Mouse (Mus musculus): Measurements from ENCODE around the gene Gm9964. TPM values are rescaled to one million over a fixed set of nuclear protein-coding genes. Genes with fewer than 3 reads are reported as not detected.
A peak's percentile ranks its signal among the peaks of the same experiment; 100 is the strongest.
"Not testable (repeated sequence)": the region's sequence is repeated elsewhere in the genome, so short reads cannot be mapped to it uniquely, and the experiment has no call there.

Gene Gm9964
- total RNA-seq, 1 experiment from 2014 or later: not detected

DNA sequence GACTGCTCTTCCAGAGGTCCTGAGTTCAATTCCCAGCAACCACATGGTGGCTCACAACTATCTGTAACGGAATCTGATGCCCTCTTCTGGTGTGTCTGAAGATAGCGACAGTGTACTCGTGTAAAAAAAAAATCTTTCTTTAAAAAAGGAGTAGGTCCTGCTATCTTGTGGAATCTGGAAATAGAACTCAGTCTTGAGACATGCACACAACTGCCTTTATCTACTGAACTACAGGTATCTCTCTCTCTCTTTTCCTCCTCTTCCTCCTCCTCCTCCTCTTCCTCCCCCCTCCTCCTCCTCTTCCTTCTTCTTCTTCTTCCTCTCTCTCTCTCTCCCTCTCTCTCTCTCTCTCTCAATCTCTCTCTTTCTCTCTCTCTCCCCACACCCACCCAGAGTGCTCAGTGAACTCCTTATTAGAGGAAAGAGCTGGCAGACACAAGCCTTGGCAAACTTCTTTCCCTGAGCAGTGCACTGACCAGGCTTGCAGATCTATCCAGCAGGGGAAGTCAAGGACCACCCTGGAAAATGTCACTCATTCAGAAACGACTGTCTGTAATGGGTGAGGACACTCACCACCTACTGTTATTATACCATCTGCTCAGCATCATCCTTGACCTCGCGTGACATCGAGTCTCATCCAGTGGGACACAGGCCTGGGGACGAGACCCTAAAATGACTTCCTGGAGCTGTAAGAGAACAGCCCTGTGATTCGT is 3.2 kb upstream of the Gm9964 start:
- no peak for DNase-seq

DNA sequence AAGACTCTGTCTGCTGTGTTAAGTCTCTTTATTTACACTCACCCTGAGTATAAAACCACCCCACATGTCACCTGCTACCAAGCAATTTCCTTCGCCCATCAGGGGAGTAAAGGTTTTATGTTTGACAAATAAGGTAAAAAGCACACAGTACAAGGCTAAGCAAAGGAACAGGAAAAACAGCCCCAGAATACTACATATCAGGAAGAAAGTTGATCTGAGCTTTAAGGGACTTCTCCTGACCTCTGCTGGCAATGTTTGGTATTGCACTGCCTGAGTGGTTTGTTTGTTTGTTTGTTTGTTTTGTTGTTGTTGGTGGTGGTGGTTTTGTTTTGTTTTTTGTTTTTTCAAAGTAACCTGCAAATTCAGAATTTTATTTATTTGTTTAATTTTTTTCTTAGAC is 539 bp downstream of the Gm9964 start:
- DNase-seq: peak; percentile 16

DNA sequence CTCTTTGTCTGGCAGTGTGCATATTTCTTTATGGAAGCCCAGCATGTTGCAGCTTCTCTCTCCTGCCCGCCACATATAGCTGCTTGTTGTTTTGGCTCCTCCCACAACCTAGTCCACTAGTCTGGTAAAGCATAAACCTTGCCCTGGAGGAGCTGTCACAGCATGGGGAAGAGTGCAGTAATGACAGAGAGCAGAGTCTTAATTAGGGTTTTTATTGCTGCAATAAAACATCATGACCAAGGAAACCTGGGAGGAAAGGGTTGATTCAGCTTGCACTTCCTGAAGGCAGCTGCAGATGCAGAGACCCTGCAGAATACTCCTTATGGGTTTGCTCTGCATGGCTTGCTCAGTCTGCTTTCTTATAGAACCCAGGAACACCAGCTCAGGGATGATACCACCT is 2.7 kb downstream of the Gm9964 start:
- DNase-seq: no peak

DNA sequence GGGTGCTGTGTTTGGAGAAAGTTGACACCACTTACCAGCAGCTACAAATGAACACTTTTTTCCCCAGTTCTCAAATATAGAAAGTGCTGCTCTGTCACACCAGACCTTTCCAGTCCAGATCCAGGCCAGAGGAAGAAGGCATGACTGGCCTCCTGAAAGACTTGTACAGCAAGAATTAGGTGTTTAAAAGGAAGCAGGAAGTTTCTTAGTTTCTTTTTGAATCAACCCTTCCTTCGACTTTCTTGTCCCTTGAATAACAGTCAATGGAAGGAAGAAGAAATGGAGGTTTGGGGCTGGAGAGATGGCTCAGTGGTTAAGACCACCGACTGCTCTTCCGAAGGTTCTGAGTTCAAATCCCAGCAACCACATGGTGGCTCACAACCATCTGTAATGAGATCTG is 3.7 kb downstream of the Gm9964 start:
- DNase-seq: no peak

DNA sequence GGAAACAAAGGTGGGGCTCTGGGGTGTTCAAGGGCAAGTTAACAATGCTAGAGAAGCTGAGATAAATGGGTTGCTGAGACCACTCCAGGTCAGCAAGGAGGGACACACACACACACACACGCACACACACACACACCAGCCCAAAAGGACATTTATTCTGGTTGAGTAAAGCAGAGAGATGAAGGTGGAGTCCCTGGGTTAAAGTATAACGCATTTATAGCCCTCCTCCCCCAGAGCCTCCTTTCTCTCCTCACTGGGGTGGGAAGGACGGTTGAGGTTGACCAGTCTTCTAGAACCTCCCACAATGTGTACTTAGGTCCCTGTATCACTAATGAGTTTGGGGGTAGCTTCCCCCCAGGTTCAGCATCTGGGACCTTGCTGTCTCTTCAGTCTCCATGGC is 4.6 kb downstream of the Gm9964 start:
- no peak for DNase-seq

DNA sequence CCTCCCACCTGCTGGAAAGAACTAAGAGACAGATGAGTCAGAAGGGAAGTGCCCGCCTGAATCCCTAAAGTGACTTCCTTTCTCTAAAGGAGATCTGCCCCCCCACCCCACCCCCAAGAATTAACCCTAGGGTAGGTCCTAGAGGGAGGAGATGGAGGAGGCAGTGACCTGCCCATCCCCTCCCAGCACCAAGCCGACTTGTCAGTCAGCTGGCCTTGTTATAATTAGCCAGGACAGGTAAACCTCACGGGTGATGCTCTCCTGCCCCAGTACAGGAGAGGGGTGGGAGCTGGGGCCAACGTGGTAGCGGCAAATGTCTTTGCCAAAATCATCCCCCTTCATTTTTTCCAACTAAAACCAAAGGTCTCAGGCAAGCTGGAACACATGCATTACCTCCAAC is 5.1 kb downstream of the Gm9964 start:
- no peak for DNase-seq

DNA sequence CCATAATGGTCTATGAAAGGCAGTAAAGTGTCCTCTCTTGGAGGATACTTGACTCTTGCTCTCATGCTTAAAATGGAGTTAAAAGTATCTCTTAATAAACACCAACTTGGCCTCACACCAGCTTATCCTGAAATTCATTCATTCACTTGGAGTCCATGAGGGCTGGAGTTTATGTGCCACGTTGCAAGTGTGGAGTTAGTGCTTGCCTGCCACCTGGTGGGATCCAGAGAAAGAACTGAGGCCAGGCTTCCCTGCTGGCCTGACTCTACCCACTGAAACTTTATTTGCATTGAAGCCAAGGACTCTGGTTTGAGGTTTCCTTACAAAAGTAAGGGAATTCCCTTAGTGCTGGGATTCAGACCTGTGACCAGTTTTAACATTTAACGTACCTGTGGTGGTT is 6.2 kb downstream of the Gm9964 start:
- DNase-seq: peak; percentile 26

DNA sequence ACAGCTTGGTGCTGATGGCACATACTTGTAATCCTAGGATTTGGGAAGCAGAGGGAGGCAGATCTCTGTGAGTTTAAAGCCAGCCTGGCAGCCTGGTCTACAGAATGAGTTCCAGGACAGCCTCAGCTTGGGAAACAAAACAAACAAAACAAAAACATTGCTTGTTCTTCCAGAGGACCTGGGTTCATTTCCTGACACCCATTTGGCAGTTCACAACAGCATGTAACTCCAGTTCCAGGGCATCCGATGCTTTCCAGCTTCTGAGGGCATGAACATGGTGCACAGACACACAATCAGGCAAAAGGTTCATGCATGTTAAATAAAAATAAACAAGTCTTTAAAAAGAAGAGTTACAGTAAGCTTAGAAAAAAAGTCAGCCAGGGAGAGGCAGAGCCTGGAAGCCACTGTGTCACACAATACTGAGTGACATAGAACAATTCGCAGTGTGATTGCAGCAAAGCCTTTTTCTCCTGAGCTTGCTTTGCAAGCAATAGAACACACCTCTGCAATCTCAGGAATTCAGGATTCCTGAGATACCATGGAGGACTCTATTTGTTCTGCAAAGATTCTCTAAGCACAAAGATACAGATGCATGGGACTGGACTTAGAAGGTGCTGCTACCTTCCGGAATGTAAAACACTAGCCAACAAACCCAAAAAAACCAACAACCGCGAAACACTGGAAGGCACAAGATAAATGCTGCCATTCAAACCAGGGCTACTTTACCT is 7.6 kb downstream of the Gm9964 start:
- no peak for DNase-seq

DNA sequence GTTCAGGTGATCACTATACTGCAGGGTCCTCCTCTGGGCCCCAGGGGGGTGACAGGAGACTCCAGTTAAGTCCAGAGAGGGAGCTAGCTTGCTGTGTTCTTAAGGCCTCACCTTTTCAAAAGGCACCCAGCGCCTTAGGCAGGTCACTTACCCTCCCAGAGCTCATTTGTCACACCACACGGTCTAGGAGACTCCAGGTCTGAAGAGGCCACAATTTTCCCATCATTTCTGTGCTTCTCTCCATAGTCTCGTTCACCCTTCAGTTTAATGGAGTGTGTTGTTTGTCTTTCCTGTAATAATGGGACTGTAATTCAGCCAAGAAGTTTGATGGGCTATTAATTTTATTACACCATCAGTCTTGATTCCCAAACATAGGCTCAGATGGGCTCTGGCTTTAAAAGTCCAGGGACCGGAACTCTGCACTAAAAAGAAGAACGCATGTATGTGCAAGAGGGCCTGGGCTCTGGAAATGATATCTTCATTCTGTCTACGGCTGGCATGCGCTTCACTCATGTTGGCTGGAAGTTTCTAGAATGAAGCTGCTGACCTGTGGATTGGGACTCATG is 8.3 kb downstream of the Gm9964 start:
- no peak for DNase-seq

DNA sequence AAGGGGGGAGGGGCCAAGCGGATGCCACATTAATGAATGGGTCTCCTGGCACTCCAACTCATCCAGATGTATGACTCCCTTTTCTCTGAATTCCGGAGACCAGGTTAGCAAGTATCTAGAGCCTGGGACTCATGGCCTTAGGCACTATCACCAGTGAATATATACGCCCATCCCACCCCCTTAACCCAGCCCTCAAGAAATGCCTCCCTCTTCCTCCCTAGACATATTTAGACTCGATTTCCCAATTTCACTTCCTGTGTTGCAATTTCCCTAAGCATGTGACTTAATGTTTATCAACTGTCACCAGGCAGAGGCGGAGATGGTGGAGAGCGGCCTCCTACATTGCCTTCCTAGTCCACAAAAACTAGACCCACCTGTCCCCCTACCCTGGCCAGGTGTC is 9.3 kb downstream of the Gm9964 start:
- DNase-seq: no peak

DNA sequence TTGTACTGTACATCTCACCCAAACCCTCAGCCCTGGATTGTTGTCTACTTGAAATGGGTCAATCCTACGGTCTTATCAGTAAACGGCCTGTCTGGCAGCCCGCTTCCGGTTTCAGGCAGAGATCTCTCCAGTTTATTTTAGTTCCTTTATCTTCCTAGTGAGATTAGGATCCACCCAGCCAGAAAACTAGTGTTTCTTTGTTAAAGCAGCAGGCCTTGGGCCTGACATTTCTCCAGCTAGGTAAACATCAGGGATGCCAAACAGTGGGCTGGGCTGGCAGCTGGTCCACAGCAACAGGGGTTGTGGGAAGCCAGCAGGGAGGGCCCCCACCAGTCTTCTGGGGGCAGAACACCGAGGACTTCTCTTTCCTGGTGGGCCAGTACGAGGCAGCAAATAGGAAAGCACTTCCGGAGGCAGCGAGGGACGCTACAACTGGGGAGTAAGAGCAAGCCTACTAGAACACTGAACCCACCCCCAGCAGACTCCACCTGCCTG is 10.4 kb downstream of the Gm9964 start:
- DNase-seq: no peak

DNA sequence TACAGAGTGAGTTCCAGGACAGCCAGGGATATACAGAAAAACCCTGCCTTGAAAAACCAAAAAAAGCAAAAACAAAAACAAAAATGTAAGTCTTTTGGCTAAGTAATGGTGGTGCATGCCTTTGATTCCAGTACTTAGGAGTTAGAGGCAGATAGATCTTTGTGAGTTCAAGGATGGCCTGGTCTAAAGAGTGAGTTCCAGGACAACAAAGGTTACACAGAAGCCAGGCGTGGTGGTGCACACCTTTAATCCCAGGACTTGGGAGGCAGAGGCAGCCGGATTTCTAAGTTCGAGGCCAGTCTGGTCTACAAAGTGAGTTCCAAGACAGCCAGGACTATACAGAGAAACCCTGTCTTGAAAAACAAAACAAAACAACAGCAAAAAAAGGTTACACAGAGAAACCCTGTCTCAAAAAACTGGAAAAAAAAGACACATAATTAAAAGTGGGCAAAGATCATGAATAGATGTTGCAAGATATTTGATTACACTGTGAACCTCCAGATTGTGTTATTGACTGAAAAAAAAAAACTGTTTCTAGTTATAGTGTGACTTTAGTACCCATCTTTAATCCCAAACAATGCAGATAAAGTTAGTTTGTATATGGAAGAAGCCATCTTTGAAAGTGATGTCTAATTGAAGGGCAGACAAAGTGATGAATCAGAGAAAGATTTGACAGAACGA is 13.2 kb downstream of the Gm9964 start:
- DNase-seq: no peak

DNA sequence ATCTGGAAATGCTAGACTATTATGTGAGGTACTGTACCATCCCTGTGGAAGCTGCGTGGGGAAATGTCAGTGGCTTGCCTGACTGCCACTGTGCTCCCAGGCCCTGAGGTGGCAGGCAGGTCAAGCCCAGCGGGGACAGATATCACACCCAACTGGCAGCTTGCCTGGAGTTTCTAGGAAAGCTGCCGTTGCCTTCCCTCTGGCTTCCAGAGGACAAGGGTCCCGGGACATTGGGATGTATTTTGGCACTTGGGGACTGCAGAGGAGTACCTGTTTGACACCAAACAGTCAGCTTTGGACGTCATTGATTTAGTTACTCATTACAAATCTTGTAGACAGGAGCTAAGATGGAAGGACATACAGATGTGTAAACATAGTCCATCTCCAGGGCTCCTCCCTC is 15.3 kb downstream of the Gm9964 start:
- peak; percentile 20 for DNase-seq

DNA sequence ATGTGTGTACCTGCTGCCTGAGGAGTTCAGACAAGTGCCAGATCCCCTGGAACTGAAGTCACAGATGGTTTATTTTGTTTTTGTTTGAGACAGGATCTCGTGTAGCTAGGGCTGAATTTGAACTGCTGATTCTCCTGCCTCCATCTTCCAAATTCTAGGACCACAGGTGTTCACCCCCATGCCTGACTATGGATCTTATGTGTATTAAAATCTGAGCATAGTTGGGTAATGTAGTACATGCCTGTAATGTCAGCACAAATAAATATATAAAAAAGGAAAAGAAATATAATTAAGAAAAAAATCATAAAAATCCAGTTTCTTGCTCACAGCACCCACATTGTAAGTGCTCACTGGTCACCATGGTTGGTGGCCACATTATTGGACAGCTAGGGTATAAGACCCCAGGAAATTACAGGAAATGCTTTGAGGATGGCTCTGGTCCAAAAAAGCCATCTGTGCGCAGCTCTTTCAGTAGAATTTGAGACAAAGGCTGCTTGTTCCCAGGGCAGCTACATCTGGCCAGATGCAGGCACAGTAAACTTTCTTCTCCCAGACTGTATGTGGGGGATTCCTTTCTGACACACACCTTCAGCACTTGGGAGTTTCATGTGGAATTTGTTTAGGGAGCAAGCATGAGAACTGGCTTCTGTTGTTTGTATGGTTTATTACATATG is 16.8 kb downstream of the Gm9964 start:
- no peak for DNase-seq

DNA sequence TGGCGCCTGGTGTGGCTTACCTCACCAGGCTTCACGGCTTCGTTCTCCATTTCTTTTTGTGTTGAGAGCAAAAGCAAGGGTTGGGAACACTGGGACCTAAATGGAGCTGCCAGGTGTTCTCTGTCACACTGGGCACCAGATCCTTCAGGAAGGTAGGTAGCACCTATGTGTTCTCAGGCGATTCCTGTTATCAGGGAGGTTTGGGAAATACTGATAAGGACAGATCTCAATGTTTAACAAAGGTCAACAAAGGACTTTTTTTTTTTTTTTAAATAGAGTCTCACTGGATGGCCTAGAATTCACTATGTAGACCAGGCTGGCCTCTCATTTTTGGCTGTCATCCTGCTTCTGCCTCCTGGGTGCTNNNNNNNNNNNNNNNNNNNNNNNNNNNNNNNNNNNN is 22.9 kb downstream of the Gm9964 start:
- DNase-seq: no peak

DNA sequence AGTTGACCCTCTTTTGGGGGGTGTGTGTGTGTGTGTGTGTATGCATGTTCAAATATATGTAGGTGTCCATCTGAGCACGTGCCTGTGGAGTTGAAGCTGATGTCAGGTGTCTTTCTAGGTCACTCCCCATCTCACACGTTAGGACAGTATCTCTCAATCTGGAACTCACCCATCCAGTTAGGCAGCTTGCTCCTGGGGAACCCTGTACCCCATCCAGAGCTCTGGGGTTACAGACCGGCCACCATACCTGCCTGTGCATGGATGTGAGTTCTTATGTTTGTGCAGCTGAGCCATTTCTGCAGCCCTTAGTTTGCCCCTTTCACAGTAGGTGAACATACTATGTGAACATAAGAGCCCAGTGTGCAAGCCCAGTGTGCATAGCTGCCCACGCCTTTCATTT is 23.7 kb downstream of the Gm9964 start:
- no peak for DNase-seq

DNA sequence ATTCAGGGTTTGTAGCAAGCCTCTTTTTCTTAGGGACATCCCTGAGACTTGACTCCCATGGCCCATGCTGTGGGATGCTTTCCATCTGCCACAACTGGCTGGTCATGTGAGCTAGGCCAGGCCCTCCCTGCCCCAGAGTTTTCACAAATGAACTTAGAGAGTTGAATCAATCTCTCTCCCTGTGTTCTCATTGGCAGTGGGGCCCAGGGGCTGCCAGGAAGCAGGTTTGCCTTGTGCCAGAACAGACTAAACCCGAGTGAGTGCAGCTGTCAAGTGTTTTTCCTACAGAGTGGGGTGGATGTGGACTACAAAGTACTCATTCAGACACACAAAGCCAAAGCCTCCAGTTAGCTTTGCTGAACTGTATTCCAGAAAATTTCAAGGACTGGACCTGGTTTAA is 29.5 kb downstream of the Gm9964 start:
- DNase-seq: no peak

DNA sequence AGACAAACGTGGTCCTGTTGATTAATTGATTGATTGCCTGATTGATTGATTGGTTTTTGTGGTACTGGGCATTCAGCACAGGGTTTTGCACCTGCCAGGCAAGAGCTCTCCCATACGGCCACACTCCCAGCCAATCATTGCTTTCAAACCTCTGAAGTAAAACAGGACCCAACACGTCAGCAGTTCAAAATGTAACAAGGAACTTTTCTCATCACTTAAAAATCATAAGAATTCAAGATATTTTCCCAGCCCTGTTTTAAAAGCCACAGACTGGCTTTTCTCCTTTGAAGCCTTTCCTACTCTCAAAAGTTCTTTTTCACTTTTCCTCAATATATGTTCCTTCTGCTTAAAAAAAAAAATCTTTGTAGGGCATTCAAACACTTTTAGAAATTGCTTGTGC is 32.3 kb downstream of the Gm9964 start:
- no peak for DNase-seq

DNA sequence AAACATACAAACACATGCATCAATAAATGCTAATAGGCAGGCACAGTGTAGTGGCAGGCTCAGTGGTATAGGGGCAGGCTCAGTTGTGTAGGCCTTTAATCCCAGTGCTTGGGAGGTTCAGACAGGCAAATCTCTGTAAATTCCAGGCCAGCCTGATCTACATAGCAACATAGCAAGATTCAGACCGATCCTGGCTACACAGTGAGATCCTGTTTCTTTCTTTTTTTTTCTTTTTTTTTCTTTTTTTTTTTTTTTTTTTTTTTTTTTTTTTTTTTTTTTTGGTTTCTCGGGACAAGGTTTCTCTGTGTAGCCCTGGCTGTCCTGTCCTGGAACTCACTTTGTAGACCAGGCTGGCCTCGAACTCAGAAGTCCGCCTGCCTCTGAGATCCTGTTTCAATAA is 36.6 kb downstream of the Gm9964 start:
- not testable (repeated sequence) for DNase-seq

DNA sequence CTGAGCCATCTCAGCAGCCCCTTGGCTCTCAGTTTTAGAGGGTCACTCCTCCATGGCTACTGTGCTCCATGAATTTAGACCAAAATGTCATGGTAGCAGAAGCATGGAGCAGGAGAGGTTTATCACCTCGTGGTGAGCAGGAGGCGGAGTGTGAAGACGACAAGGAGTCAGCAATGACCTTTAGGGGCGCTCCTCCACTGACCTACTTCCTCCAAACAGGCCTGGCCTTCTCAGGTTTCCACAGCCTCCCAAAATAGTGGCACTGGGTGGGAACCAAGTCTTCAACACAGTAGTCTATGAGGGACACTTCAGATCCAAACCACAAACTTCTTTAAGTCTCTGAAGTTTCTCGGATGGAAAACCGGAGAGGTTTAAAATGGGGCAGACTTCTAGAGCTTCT is 38.0 kb downstream of the Gm9964 start:
- no peak for DNase-seq

DNA sequence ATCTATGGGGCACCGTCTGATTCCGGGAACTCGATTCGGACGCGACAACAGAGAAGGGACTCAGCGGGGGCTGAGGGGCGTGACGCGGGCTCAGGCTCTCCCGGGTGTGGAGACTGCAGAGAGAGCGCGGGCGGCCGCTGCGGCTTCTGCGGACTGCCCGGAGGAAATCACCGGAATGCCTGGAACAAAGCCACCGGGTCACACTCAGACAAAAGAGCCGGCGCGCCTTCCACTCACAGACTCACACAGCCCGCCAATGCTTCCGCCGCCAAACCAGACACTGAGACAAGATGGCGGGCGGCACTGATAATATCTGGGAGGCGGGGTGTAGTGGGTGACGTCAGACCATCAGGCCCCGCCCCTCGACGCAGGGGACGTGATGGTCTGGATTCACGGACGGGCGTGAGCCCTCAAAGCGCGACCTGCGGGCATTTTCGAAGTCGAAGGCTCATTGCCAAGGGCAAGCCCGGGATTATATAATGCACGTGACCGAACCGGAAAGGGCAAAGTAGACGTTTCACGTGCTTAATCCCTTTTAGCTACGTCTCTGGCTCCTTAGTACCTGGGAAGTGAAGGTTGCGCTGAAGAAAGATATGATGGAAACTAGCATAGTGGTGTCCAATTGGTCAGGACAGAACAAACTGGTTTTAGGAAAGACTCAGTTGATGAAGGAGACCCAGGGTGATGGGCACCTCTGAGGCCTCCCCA is 42.2 kb downstream of the Gm9964 start, which contains the start of gene Wsb1:
Wsb1 (minus strand) TSS at position 281 of the 708 bp plus-strand sequence.
- peak; percentile 93 for DNase-seq

All from adrenal gland, postnatal 25 days (tissue).